Mouse (Mus musculus) v-Abl transformed pro-B cells (cell line): ENCODE measurements around the gene Neurl3.

Source experiments
- in situ Hi-C, 2 experiments: fragments of 400-800 bp; cut with MboI; formaldehyde crosslinking; loops; one replicate each; pipeline ENCODE4 v1.15.1; 2025; ENCODE audit not compliant: unreplicated experiment in 2 of 2

Neurl3 gene

GRCm38 (mm10) chr1:36274455-36274854 lies at the start of gene Neurl3:
Gene Neurl3 (minus strand): TSS chr1:36274679.
- in situ Hi-C loops = loop anchor here (10.0 to 25.0 kb wide), 5 partner anchors 60 to 1390 kb away; no protein-coding TSS in a partner anchor

- in situ Hi-C loops = loop anchor here in 1 of 2 experiments (10.0 kb wide), 1 partner anchor 181 kb away; no protein-coding TSS in a partner anchor
Measured at GRCm38 (mm10) chr1:36323746-36324448, 49.4 kb upstream of the Neurl3 start.

GRCm38 (mm10) chr1:36323076-36323475 lies 48.6 kb upstream of the Neurl3 start:
- in situ Hi-C loops = loop anchor here in 1 of 2 experiments (10.0 kb wide), 1 partner anchor 182 kb away; no protein-coding TSS in a partner anchor

- in situ Hi-C loops = loop anchor here in 1 of 2 experiments (10.0 kb wide), 1 partner anchor 183 kb away; no protein-coding TSS in a partner anchor
Measured at GRCm38 (mm10) chr1:36321829-36322573, 47.5 kb upstream of the Neurl3 start.

- in situ Hi-C loops = loop anchor here in 1 of 2 experiments (10.0 kb wide), 1 partner anchor 184 kb away; no protein-coding TSS in a partner anchor
Measured at GRCm38 (mm10) chr1:36321164-36321563, 46.7 kb upstream of the Neurl3 start.

- in situ Hi-C loops = no loop called here
Measured at GRCm38 (mm10) chr1:36315776-36316100, 41.3 kb upstream of the Neurl3 start.

GRCm38 (mm10) chr1:36314959-36315775 lies 40.7 kb upstream of the Neurl3 start:
- in situ Hi-C loops = loop anchor here in 1 of 2 experiments (5.0 kb wide), 1 partner anchor 38 kb away; no protein-coding TSS in a partner anchor

- in situ Hi-C loops = loop anchor here in 1 of 2 experiments (5.0 kb wide), 1 partner anchor 47 kb away; no protein-coding TSS in a partner anchor
Measured at GRCm38 (mm10) chr1:36309498-36309901, 35.0 kb upstream of the Neurl3 start.

- in situ Hi-C loops = loop anchor here in 1 of 2 experiments (5.0 kb wide), 1 partner anchor 47 kb away; no protein-coding TSS in a partner anchor
Measured at GRCm38 (mm10) chr1:36308966-36309475, 34.5 kb upstream of the Neurl3 start.

- in situ Hi-C loops = loop anchor here in 1 of 2 experiments (5.0 kb wide), 1 partner anchor 46 kb away; no protein-coding TSS in a partner anchor
Measured at GRCm38 (mm10) chr1:36308451-36308901, 34.0 kb upstream of the Neurl3 start.

GRCm38 (mm10) chr1:36307495-36308280 lies 33.2 kb upstream of the Neurl3 start, which contains the start of gene Arid5a:
Gene Arid5a (plus strand): TSS chr1:36307733.
- in situ Hi-C loops = loop anchor here in 1 of 2 experiments (5.0 kb wide), 1 partner anchor 45 kb away; no protein-coding TSS in a partner anchor

- in situ Hi-C loops = loop anchor here in 1 of 2 experiments (5.0 kb wide), 1 partner anchor 45 kb away; no protein-coding TSS in a partner anchor
Measured at GRCm38 (mm10) chr1:36307121-36307494, 32.6 kb upstream of the Neurl3 start.

GRCm38 (mm10) chr1:36306120-36306519 lies 31.6 kb upstream of the Neurl3 start:
- in situ Hi-C loops = loop anchor here in 1 of 2 experiments (5.0 kb wide), 1 partner anchor 44 kb away; no protein-coding TSS in a partner anchor

- in situ Hi-C loops = loop anchor here in 1 of 2 experiments (5.0 kb wide), 1 partner anchor 42 kb away; no protein-coding TSS in a partner anchor
Measured at GRCm38 (mm10) chr1:36304764-36305163, 30.3 kb upstream of the Neurl3 start.

GRCm38 (mm10) chr1:36303381-36304320 lies 29.2 kb upstream of the Neurl3 start:
- in situ Hi-C loops = no loop called here

GRCm38 (mm10) chr1:36302957-36303356 lies 28.5 kb upstream of the Neurl3 start:
- in situ Hi-C loops = no loop called here

- in situ Hi-C loops = no loop called here
Measured at GRCm38 (mm10) chr1:36302273-36302672, 27.8 kb upstream of the Neurl3 start.

- in situ Hi-C loops = no loop called here
Measured at GRCm38 (mm10) chr1:36300486-36300885, 26.0 kb upstream of the Neurl3 start.
